Mouse (Mus musculus): Measurements from ENCODE around the gene Six5.
A peak's percentile ranks its signal among the peaks of the same experiment; 100 is the strongest.

GRCm38 (mm10) chr7:19075723-19076585 lies 18.4 kb upstream of the Six5 start, which contains the start of gene Dmwd:
- TF ChIP-seq CTCF (IDR thresholded peaks at IDR 0.05; ENCODE audit: control insufficient read depth, insufficient read depth, insufficient replicate concordance, low read depth, low read length) = no peak
- TF ChIP-seq POLR2A (IDR thresholded peaks at IDR 0.05; ENCODE audit: control insufficient read depth, low read depth, low read length) = peak; percentile 81
